Mouse (Mus musculus): Measurements from ENCODE around the gene Dnajc7. TPM values are rescaled to one million over a fixed set of nuclear protein-coding genes. Genes with fewer than 3 reads are reported as not detected.

Gene Dnajc7
- polyA plus RNA-seq, 1 experiment from 2014 or later = 96.1 TPM

- ATAC-seq (ENCODE audit: low FRiP score) = no peak
- H3K9ac ChIP-seq (ENCODE audit: low read length) = no peak overlapping the region
- no peaks in the 10 kb centered on the region for H3K27me3 ChIP-seq (ENCODE audit: control insufficient read depth, insufficient read depth, low read length)
- H3K4me3 ChIP-seq (ENCODE audit: low read depth, low read length) = no peak overlapping the region
- DNase-seq (ENCODE audit: low spot score, missing footprints) = no peak
- 95% methylated on average over 9 of the region's 9 CpGs for WGBS
- H3K4me1 ChIP-seq (ENCODE audit: control insufficient read depth, insufficient read depth, low read length) = peaks cover 11% of the 10 kb centered on the region
- no peaks in the 10 kb centered on the region for H3K9me3 ChIP-seq (ENCODE audit: control insufficient read depth, low read length)
- H3K4me2 ChIP-seq = no peak overlapping the region
- H3K36me3 ChIP-seq (ENCODE audit: control insufficient read depth, insufficient read depth, low read length) = peaks cover 25% of the 10 kb centered on the region
- H3K27ac ChIP-seq (ENCODE audit: low read depth, low read length) = no peak overlapping the region
Measured at GRCm38 (mm10) chr11:100579116-100579799, 40.7 kb downstream of the Dnajc7 start.

GRCm38 (mm10) chr11:100577852-100578599, 41.9 kb downstream of the Dnajc7 start:
- Histone ChIP-seq H3K4me1 (ENCODE audit: control insufficient read depth, insufficient read depth, low read length) (peaks cover 11% of the 10 kb centered on the region), H3K4me2 (no peak overlapping the region), H3K27ac (ENCODE audit: low read depth, low read length) (no peak overlapping the region), H3K4me3 (ENCODE audit: low read depth, low read length) (no peak overlapping the region), H3K9ac (ENCODE audit: low read length) (no peak overlapping the region), H3K9me3 (ENCODE audit: control insufficient read depth, low read length) (no peaks in the 10 kb centered on the region), H3K36me3 (ENCODE audit: control insufficient read depth, insufficient read depth, low read length) (peaks cover 16% of the 10 kb centered on the region), H3K27me3 (ENCODE audit: control insufficient read depth, insufficient read depth, low read length) (no peaks in the 10 kb centered on the region)
- 84% methylated on average over 8 of the region's 8 CpGs for WGBS
- no peak for ATAC-seq (ENCODE audit: low FRiP score)
- no peak for DNase-seq (ENCODE audit: low spot score, missing footprints)

- Histone ChIP-seq H3K36me3 (ENCODE audit: control insufficient read depth, insufficient read depth, low read length) (peaks cover 3% of the 10 kb centered on the region), H3K27me3 (ENCODE audit: control insufficient read depth, insufficient read depth, low read length) (peaks cover 5% of the 10 kb centered on the region), H3K9ac (ENCODE audit: low read length) (no peak overlapping the region), H3K4me3 (ENCODE audit: low read depth, low read length) (no peak overlapping the region), H3K4me1 (ENCODE audit: control insufficient read depth, insufficient read depth, low read length) (peaks cover 11% of the 10 kb centered on the region), H3K4me2 (no peak overlapping the region), H3K9me3 (ENCODE audit: control insufficient read depth, low read length) (no peaks in the 10 kb centered on the region), H3K27ac (ENCODE audit: low read depth, low read length) (no peak overlapping the region)
- WGBS = 69% methylated on average over 21 of the region's 21 CpGs
- DNase-seq (ENCODE audit: low spot score, missing footprints) (no peak), ATAC-seq (ENCODE audit: low FRiP score) (no peak)
Measured at GRCm38 (mm10) chr11:100576256-100576655, 43.7 kb downstream of the Dnajc7 start.

- peaks cover 18% of the 10 kb centered on the region for H3K4me1 ChIP-seq (ENCODE audit: control insufficient read depth, insufficient read depth, low read length)
- H3K9ac ChIP-seq (ENCODE audit: low read length) = peak overlapping the region; percentile 68
- peaks cover 5% of the 10 kb centered on the region for H3K27me3 ChIP-seq (ENCODE audit: control insufficient read depth, insufficient read depth, low read length)
- H3K36me3 ChIP-seq (ENCODE audit: control insufficient read depth, insufficient read depth, low read length) = peaks cover 2% of the 10 kb centered on the region; the same call in 1 of the 2 replicates
- peak overlapping the region; percentile 61 for H3K4me3 ChIP-seq (ENCODE audit: low read depth, low read length)
- no peak for DNase-seq (ENCODE audit: low spot score, missing footprints)
- peak overlapping the region; percentile 85 for H3K4me2 ChIP-seq
- no peak overlapping the region for H3K27ac ChIP-seq (ENCODE audit: low read depth, low read length)
- H3K9me3 ChIP-seq (ENCODE audit: control insufficient read depth, low read length) = no peaks in the 10 kb centered on the region
- ATAC-seq (ENCODE audit: low FRiP score) = peak; percentile 55; the same call in 1 of the 2 replicates
- 17% methylated on average over 2 of the region's 2 CpGs for WGBS
Measured at GRCm38 (mm10) chr11:100575484-100575855, 44.5 kb downstream of the Dnajc7 start.

GRCm38 (mm10) chr11:100574708-100575483, 45.1 kb downstream of the Dnajc7 start, which contains the start of gene Cnp:
TSS of gene Cnp (plus strand) at chr11:100574904.
- Histone ChIP-seq H3K27ac (ENCODE audit: low read depth, low read length) (no peak within 1 kb of the TSS), H3K9me3 (ENCODE audit: control insufficient read depth, low read length) (no peaks in the 10 kb centered on the region), H3K9ac (ENCODE audit: low read length) (peak within 1 kb of the TSS; percentile 68), H3K4me3 (ENCODE audit: low read depth, low read length) (peak within 1 kb of the TSS; percentile 61), H3K36me3 (ENCODE audit: control insufficient read depth, insufficient read depth, low read length) (peaks cover 2% of the 10 kb centered on the region; the same call in 1 of the 2 replicates), H3K4me2 (peak within 1 kb of the TSS; percentile 85), H3K27me3 (ENCODE audit: control insufficient read depth, insufficient read depth, low read length) (peaks cover 5% of the 10 kb centered on the region), H3K4me1 (ENCODE audit: control insufficient read depth, insufficient read depth, low read length) (peaks cover 18% of the 10 kb centered on the region)
- ATAC-seq (ENCODE audit: low FRiP score) (peak; percentile 64; the same call in 1 of the 2 replicates), DNase-seq (ENCODE audit: low spot score, missing footprints) (peak; percentile 95)
- 3% methylated on average over 47 of the region's 47 CpGs for WGBS

DNA sequence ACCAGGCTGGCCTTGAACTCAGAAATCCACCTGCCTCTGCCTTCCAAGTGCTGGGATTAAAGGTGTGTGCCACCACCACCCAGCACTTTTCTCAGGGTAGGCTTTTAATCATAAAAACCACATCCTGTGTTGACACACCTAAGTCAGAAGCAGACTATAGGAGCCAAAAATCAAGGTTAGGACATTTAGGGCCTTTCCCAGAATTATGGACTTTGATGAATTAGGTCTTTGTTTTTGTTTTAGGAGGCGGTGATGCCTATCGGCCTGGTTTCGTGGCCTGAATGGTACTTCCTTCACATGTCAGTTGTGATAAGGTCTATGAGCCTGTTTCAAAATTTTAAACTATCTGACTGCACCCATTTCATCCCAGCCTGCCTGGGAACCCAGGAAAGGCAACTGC, 45.8 kb downstream of the Dnajc7 start:
- 89% methylated on average over 3 of the region's 3 CpGs for WGBS
- Histone ChIP-seq H3K27ac (ENCODE audit: low read depth, low read length) (no peak overlapping the region), H3K27me3 (ENCODE audit: control insufficient read depth, insufficient read depth, low read length) (peaks cover 5% of the 10 kb centered on the region), H3K4me1 (ENCODE audit: control insufficient read depth, insufficient read depth, low read length) (peaks cover 18% of the 10 kb centered on the region), H3K9me3 (ENCODE audit: control insufficient read depth, low read length) (no peaks in the 10 kb centered on the region), H3K4me3 (ENCODE audit: low read depth, low read length) (no peak overlapping the region), H3K9ac (ENCODE audit: low read length) (no peak overlapping the region), H3K4me2 (peak overlapping the region; percentile 85; the same call in 1 of the 2 replicates), H3K36me3 (ENCODE audit: control insufficient read depth, insufficient read depth, low read length) (peaks cover 2% of the 10 kb centered on the region; the same call in 1 of the 2 replicates)
- DNase-seq (ENCODE audit: low spot score, missing footprints) = no peak
- ATAC-seq (ENCODE audit: low FRiP score) = no peak

DNA sequence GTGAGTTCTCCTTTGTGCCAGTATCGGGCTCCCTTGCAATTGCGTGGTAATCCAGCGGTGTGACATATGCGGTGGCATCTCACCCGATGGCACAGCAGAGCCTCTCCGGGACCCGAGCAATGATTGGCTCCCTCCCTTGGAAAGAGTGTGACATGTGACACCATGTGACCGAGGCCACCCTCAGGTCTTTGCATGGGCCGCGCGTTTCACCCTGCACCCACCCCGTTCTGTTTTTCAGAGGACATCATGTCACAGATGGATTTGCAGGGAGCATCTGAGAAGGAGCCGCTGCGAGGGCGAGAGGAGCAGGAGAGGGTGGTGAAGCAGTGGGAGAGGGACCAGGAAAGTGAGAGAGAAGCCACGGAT, 48.8 kb downstream of the Dnajc7 start:
- H3K27ac ChIP-seq (ENCODE audit: low read depth, low read length) = no peak overlapping the region
- peaks cover 5% of the 10 kb centered on the region for H3K27me3 ChIP-seq (ENCODE audit: control insufficient read depth, insufficient read depth, low read length)

GRCm38 (mm10) chr11:100570430-100571201, 49.4 kb downstream of the Dnajc7 start:
- Histone ChIP-seq H3K9me3 (ENCODE audit: control insufficient read depth, low read length) (no peaks in the 10 kb centered on the region), H3K27ac (ENCODE audit: low read depth, low read length) (no peak overlapping the region), H3K4me3 (ENCODE audit: low read depth, low read length) (peak overlapping the region; percentile 14), H3K27me3 (ENCODE audit: control insufficient read depth, insufficient read depth, low read length) (peaks cover 5% of the 10 kb centered on the region), H3K9ac (ENCODE audit: low read length) (peak overlapping the region; percentile 31), H3K4me2 (peak overlapping the region; percentile 37), H3K36me3 (ENCODE audit: control insufficient read depth, insufficient read depth, low read length) (no peaks in the 10 kb centered on the region), H3K4me1 (ENCODE audit: control insufficient read depth, insufficient read depth, low read length) (peaks cover 16% of the 10 kb centered on the region)
- ATAC-seq (ENCODE audit: low FRiP score) (peak; percentile 61), DNase-seq (ENCODE audit: low spot score, missing footprints) (peak; percentile 99)
- 11% methylated on average over 8 of the region's 8 CpGs for WGBS

More for the DNA sequence above, 48.8 kb downstream of the Dnajc7 start:
- 9% methylated on average over 16 of the region's 16 CpGs for WGBS
- Histone ChIP-seq H3K9me3 (ENCODE audit: control insufficient read depth, low read length) (no peaks in the 10 kb centered on the region), H3K36me3 (ENCODE audit: control insufficient read depth, insufficient read depth, low read length) (no peaks in the 10 kb centered on the region), H3K4me2 (peak overlapping the region; percentile 37), H3K4me3 (ENCODE audit: low read depth, low read length) (peak overlapping the region; percentile 14), H3K4me1 (ENCODE audit: control insufficient read depth, insufficient read depth, low read length) (peaks cover 18% of the 10 kb centered on the region), H3K9ac (ENCODE audit: low read length) (peak overlapping the region; percentile 31)
- DNase-seq (ENCODE audit: low spot score, missing footprints) (peak; percentile 85), ATAC-seq (ENCODE audit: low FRiP score) (peak; percentile 45; the same call in 1 of the 2 replicates)
